Mouse (Mus musculus): ENCODE measurements around the gene Camta2. TPM values are rescaled to one million over a fixed set of nuclear protein-coding genes. Genes with fewer than 3 reads are reported as not detected.

Gene Camta2
- total and polyA plus RNA-seq, 3 experiments, result 32.5 to 37.9 (median 37.8) TPM

- no peaks in the 10 kb centered on the region for H3K36me3 ChIP-seq (ENCODE audit: control insufficient read depth, insufficient read depth, low read length)
- no peak for DNase-seq
- TF ChIP-seq CTCF (IDR thresholded peaks at IDR 0.05), result no peak
- TF ChIP-seq EP300 (IDR thresholded peaks at IDR 0.05; ENCODE audit: insufficient read depth, low read depth, low read length), result no peak
- no peak for TF ChIP-seq POLR2A (IDR thresholded peaks at IDR 0.05; ENCODE audit: insufficient read depth, low read depth, low read length)
- intact Hi-C loops (cut with DNase I), result no loop called here
- no peaks in the 10 kb centered on the region for H3K79me2 ChIP-seq (replicated peaks; ENCODE audit: control insufficient read depth, insufficient read depth, low read length)
- no peaks in the 10 kb centered on the region for H3K27me3 ChIP-seq (ENCODE audit: control insufficient read depth, insufficient read depth, low read length)
- H3K27ac ChIP-seq, result no peak overlapping the region
- H3K4me1 ChIP-seq (ENCODE audit: control insufficient read depth, insufficient read depth, low read length), result no peaks in the 10 kb centered on the region
- H3K4me3 ChIP-seq, result no peak overlapping the region
- 50% methylated on average over 2 of the region's 2 CpGs for WGBS
- H3K9ac ChIP-seq (ENCODE audit: low read depth, low read length), result no peak overlapping the region
Observed at GRCm38 (mm10) chr11:70628431-70628830, 59.5 kb downstream of the Camta2 start.

GRCm38 (mm10) chr11:70626877-70627276, 61.0 kb downstream of the Camta2 start:
- DNase-seq, result no peak
- WGBS, result 78% methylated on average over 4 of the region's 4 CpGs
- Histone ChIP-seq H3K4me1 (ENCODE audit: control insufficient read depth, insufficient read depth, low read length) (peaks cover 2% of the 10 kb centered on the region; the same call in 1 of the 2 replicates), H3K4me3 (no peak overlapping the region), H3K27ac (no peak overlapping the region), H3K27me3 (ENCODE audit: control insufficient read depth, insufficient read depth, low read length) (no peaks in the 10 kb centered on the region), H3K9ac (ENCODE audit: low read depth, low read length) (no peak overlapping the region), H3K79me2 (replicated peaks; ENCODE audit: control insufficient read depth, insufficient read depth, low read length) (no peaks in the 10 kb centered on the region), H3K36me3 (ENCODE audit: control insufficient read depth, insufficient read depth, low read length) (no peaks in the 10 kb centered on the region)
- intact Hi-C loops (cut with DNase I), result no loop called here
- TF ChIP-seq EP300 (IDR thresholded peaks at IDR 0.05; ENCODE audit: insufficient read depth, low read depth, low read length) (no peak), CTCF (IDR thresholded peaks at IDR 0.05) (no peak), POLR2A (IDR thresholded peaks at IDR 0.05; ENCODE audit: insufficient read depth, low read depth, low read length) (no peak)

- WGBS, result 47% methylated on average over 4 of the region's 4 CpGs
- Histone ChIP-seq H3K27me3 (ENCODE audit: control insufficient read depth, insufficient read depth, low read length) (no peaks in the 10 kb centered on the region), H3K4me3 (no peak overlapping the region), H3K79me2 (replicated peaks; ENCODE audit: control insufficient read depth, insufficient read depth, low read length) (no peaks in the 10 kb centered on the region), H3K4me1 (ENCODE audit: control insufficient read depth, insufficient read depth, low read length) (peaks cover 4% of the 10 kb centered on the region; the same call in 1 of the 2 replicates), H3K36me3 (ENCODE audit: control insufficient read depth, insufficient read depth, low read length) (no peaks in the 10 kb centered on the region), H3K9ac (ENCODE audit: low read depth, low read length) (no peak overlapping the region), H3K27ac (no peak overlapping the region)
- intact Hi-C loops (cut with DNase I), result no loop called here
- TF ChIP-seq EP300 (IDR thresholded peaks at IDR 0.05; ENCODE audit: insufficient read depth, low read depth, low read length), result no peak
- TF ChIP-seq POLR2A (IDR thresholded peaks at IDR 0.05; ENCODE audit: insufficient read depth, low read depth, low read length), result no peak
- TF ChIP-seq CTCF (IDR thresholded peaks at IDR 0.05), result peak; percentile 75
- peak in 1 of 2 experiments; percentile 54 for DNase-seq
Observed at GRCm38 (mm10) chr11:70625473-70625872, 62.4 kb downstream of the Camta2 start.

- Histone ChIP-seq H3K79me2 (replicated peaks; ENCODE audit: control insufficient read depth, insufficient read depth, low read length) (no peaks in the 10 kb centered on the region), H3K4me1 (ENCODE audit: control insufficient read depth, insufficient read depth, low read length) (peaks cover 4% of the 10 kb centered on the region; the same call in 1 of the 2 replicates), H3K27me3 (ENCODE audit: control insufficient read depth, insufficient read depth, low read length) (no peaks in the 10 kb centered on the region), H3K4me3 (no peak overlapping the region), H3K27ac (no peak overlapping the region), H3K36me3 (ENCODE audit: control insufficient read depth, insufficient read depth, low read length) (no peaks in the 10 kb centered on the region), H3K9ac (ENCODE audit: low read depth, low read length) (no peak overlapping the region)
- WGBS, result 67% methylated on average over 10 of the region's 10 CpGs
- TF ChIP-seq POLR2A (IDR thresholded peaks at IDR 0.05; ENCODE audit: insufficient read depth, low read depth, low read length), result no peak
- TF ChIP-seq CTCF (IDR thresholded peaks at IDR 0.05), result peak; percentile 36
- intact Hi-C loops (cut with DNase I), result loop anchor here (5.0 kb wide), 1 partner anchor 191 kb away; the partner anchor contains the start of gene Arrb2
- DNase-seq, result no peak
Observed at GRCm38 (mm10) chr11:70623053-70623742, 64.7 kb downstream of the Camta2 start.

GRCm38 (mm10) chr11:70621972-70622814, 65.7 kb downstream of the Camta2 start:
- H3K4me1 ChIP-seq (ENCODE audit: control insufficient read depth, insufficient read depth, low read length), result peaks cover 4% of the 10 kb centered on the region; the same call in 1 of the 2 replicates
- no peaks in the 10 kb centered on the region for H3K36me3 ChIP-seq (ENCODE audit: control insufficient read depth, insufficient read depth, low read length)
- H3K27ac ChIP-seq, result no peak overlapping the region
- H3K27me3 ChIP-seq (ENCODE audit: control insufficient read depth, insufficient read depth, low read length), result no peaks in the 10 kb centered on the region
- WGBS, result 39% methylated on average over 7 of the region's 7 CpGs
- intact Hi-C loops (cut with DNase I), result loop anchor here (5.0 kb wide), 1 partner anchor 190 kb away; the partner anchor contains the start of gene Arrb2
- no peak overlapping the region for H3K9ac ChIP-seq (ENCODE audit: low read depth, low read length)
- no peak for DNase-seq
- no peak for TF ChIP-seq CTCF (IDR thresholded peaks at IDR 0.05)
- TF ChIP-seq POLR2A (IDR thresholded peaks at IDR 0.05; ENCODE audit: insufficient read depth, low read depth, low read length), result no peak
- TF ChIP-seq EP300 (IDR thresholded peaks at IDR 0.05; ENCODE audit: insufficient read depth, low read depth, low read length), result no peak
- no peak overlapping the region for H3K4me3 ChIP-seq
- no peaks in the 10 kb centered on the region for H3K79me2 ChIP-seq (replicated peaks; ENCODE audit: control insufficient read depth, insufficient read depth, low read length)

Small RNA genes within 50 kb of the gene (microRNA-seq; reads per million reads assigned to microRNA genes)
- 0.56 to 0.77 reads per million in 2 experiments for gene Mir6925

Other genes starting within 250 kb of the Camta2 start
- 1 to 10 TPM; 6.6 to 6.7 TPM for gene Med11, start 236.2 kb downstream of the Camta2 start, total RNA-seq (2021)
- 7.8 and 9.7 TPM in 2 replicates for gene Med11, start 236.2 kb downstream of the Camta2 start, polyA plus RNA-seq (2012; rRNA removed)
- 1 to 10 TPM; 1.3 to 2.9 TPM for gene Zmynd15, start 228.7 kb downstream of the Camta2 start, total RNA-seq (2021)
- 3.2 and 3.8 TPM in 2 replicates for gene Zmynd15, start 228.7 kb downstream of the Camta2 start, polyA plus RNA-seq (2012; rRNA removed)
- gene Cxcl16, start 228.1 kb downstream of the Camta2 start, total RNA-seq (2021), result 1 to 10 TPM; 7.9 to 8.8 TPM
- gene Cxcl16, start 228.1 kb downstream of the Camta2 start, polyA plus RNA-seq (2012; rRNA removed), result 17.6 and 20.6 TPM in 2 replicates
- gene Tm4sf5, start 182.9 kb downstream of the Camta2 start, total RNA-seq (2021), result 1 to 10 TPM; 1.2 to 1.3 TPM
- gene Tm4sf5, start 182.9 kb downstream of the Camta2 start, polyA plus RNA-seq (2012; rRNA removed), result 1.5 and 2.1 TPM in 2 replicates
- not detected for gene Vmo1, start 173.5 kb downstream of the Camta2 start, total RNA-seq (2021)
- not detected in 2 replicates for gene Vmo1, start 173.5 kb downstream of the Camta2 start, polyA plus RNA-seq (2012; rRNA removed)
- gene Gltpd2, start 168.9 kb downstream of the Camta2 start, total RNA-seq (2021), result not detected
- not detected in 2 replicates for gene Gltpd2, start 168.9 kb downstream of the Camta2 start, polyA plus RNA-seq (2012; rRNA removed)
- 100 to 1,000 TPM; 204 to 231 TPM for gene Psmb6, start 162.7 kb downstream of the Camta2 start, total RNA-seq (2021)
- gene Psmb6, start 162.7 kb downstream of the Camta2 start, polyA plus RNA-seq (2012; rRNA removed), result 296 and 367 TPM in 2 replicates
- gene Gm40193, start 155.2 kb downstream of the Camta2 start, total RNA-seq (2021), result not detected
- gene Gm40193, start 155.2 kb downstream of the Camta2 start, polyA plus RNA-seq (2012; rRNA removed), result not detected in 2 replicates
- gene Pld2, start 148.0 kb downstream of the Camta2 start, total RNA-seq (2021), result 1 to 10 TPM; 4.3 to 5.8 TPM
- gene Pld2, start 148.0 kb downstream of the Camta2 start, polyA plus RNA-seq (2012; rRNA removed), result 15.1 and 21.0 TPM in 2 replicates
- gene Mink1, start 125.2 kb downstream of the Camta2 start, total RNA-seq (2021), result 10 to 100 TPM; 41.3 to 46.8 TPM
- gene Mink1, start 125.2 kb downstream of the Camta2 start, polyA plus RNA-seq (2012; rRNA removed), result 40.8 and 49.6 TPM in 2 replicates
- not detected for gene 4930544D05Rik, start 72.3 kb downstream of the Camta2 start, total RNA-seq (2021)
- 0.31 TPM in 1 of 2 replicates, not detected in the other for gene 4930544D05Rik, start 72.3 kb downstream of the Camta2 start, polyA plus RNA-seq (2012; rRNA removed)
- not detected for gene Chrne, start 68.9 kb downstream of the Camta2 start, total RNA-seq (2021)
- gene Chrne, start 68.9 kb downstream of the Camta2 start, polyA plus RNA-seq (2012; rRNA removed), result not detected in 2 replicates
- gene Gp1ba, start 49.0 kb downstream of the Camta2 start, total RNA-seq (2021), result under 1 TPM; 0.34 to 0.98 TPM
- 0.29 and 0.59 TPM in 2 replicates for gene Gp1ba, start 49.0 kb downstream of the Camta2 start, polyA plus RNA-seq (2012; rRNA removed)
- gene Rnf167, start 40.9 kb downstream of the Camta2 start, total RNA-seq (2021), result 10 to 100 TPM; 50.8 to 58.7 TPM
- 65.0 and 80.9 TPM in 2 replicates for gene Rnf167, start 40.9 kb downstream of the Camta2 start, polyA plus RNA-seq (2012; rRNA removed)
- 100 to 1,000 TPM; 532 to 626 TPM for gene Slc25a11, start 40.6 kb downstream of the Camta2 start, total RNA-seq (2021)
- gene Slc25a11, start 40.6 kb downstream of the Camta2 start, polyA plus RNA-seq (2012; rRNA removed), result 632 and 932 TPM in 2 replicates
- 100 to 1,000 TPM; 270 to 280 TPM for gene Pfn1, start 33.5 kb downstream of the Camta2 start, total RNA-seq (2021)
- gene Pfn1, start 33.5 kb downstream of the Camta2 start, polyA plus RNA-seq (2012; rRNA removed), result 439 and 479 TPM in 2 replicates
- 1,000 to 10,000 TPM; 1,523 to 1,659 TPM for gene Eno3, start 30.9 kb downstream of the Camta2 start, total RNA-seq (2021)
- gene Eno3, start 30.9 kb downstream of the Camta2 start, polyA plus RNA-seq (2012; rRNA removed), result 1,222 and 1,919 TPM in 2 replicates
- gene Spag7, start 18.7 kb downstream of the Camta2 start, total RNA-seq (2021), result 10 to 100 TPM; 82.8 to 99.4 TPM
- gene Spag7, start 18.7 kb downstream of the Camta2 start, polyA plus RNA-seq (2012; rRNA removed), result 72.9 and 87.8 TPM in 2 replicates
- gene Inca1, start 12.1 kb upstream of the Camta2 start, total RNA-seq (2021), result 1 to 10 TPM; 6.3 to 6.9 TPM
- 4.6 and 5.4 TPM in 2 replicates for gene Inca1, start 12.1 kb upstream of the Camta2 start, polyA plus RNA-seq (2012; rRNA removed)
- gene Kif1c, start 12.4 kb upstream of the Camta2 start, total RNA-seq (2021), result 100 to 1,000 TPM; 477 to 524 TPM
- 153 and 228 TPM in 2 replicates for gene Kif1c, start 12.4 kb upstream of the Camta2 start, polyA plus RNA-seq (2012; rRNA removed)
- gene Zfp3, start 76.1 kb upstream of the Camta2 start, total RNA-seq (2021), result 1 to 10 TPM; 7.5 to 8.5 TPM
- gene Zfp3, start 76.1 kb upstream of the Camta2 start, polyA plus RNA-seq (2012; rRNA removed), result 1.5 and 3.5 TPM in 2 replicates
- under 1 TPM; 0.27 to 0.70 TPM for gene Scimp, start 124.5 kb upstream of the Camta2 start, total RNA-seq (2021)
- 0.84 and 1.00 TPM in 2 replicates for gene Scimp, start 124.5 kb upstream of the Camta2 start, polyA plus RNA-seq (2012; rRNA removed)
- 10 to 100 TPM; 36.0 to 37.2 TPM for gene Rabep1, start 156.7 kb upstream of the Camta2 start, total RNA-seq (2021)
- gene Rabep1, start 156.7 kb upstream of the Camta2 start, polyA plus RNA-seq (2012; rRNA removed), result 3.7 and 7.7 TPM in 2 replicates